Mouse (Mus musculus): ENCODE results near the gene Ttbk1. TPM values are rescaled to one million over a fixed set of nuclear protein-coding genes. Genes with fewer than 3 reads are reported as not detected.

Ttbk1 gene
- polyA plus RNA-seq, 2 experiments = 0.06 to 0.31 TPM

GRCm38 (mm10) chr17:46477286-46477685 lies 10.2 kb downstream of the Ttbk1 start:
- 88% methylated on average over 15 of the region's 15 CpGs for WGBS

GRCm38 (mm10) chr17:46476601-46477000 lies 10.9 kb downstream of the Ttbk1 start:
- Histone ChIP-seq H3K9ac (ENCODE audit: low read depth, low read length, severe bottlenecking) (no peak overlapping the region), H3K36me3 (ENCODE audit: control insufficient read depth, insufficient read depth, low read length) (no peaks in the 10 kb centered on the region), H3K4me2 (replicated peaks; ENCODE audit: low read depth, low read length, severe bottlenecking) (no peak overlapping the region), H3K4me1 (ENCODE audit: control insufficient read depth, insufficient read depth, low read length) (no peaks in the 10 kb centered on the region), H3K27me3 (ENCODE audit: control insufficient read depth, insufficient read depth, low read length) (no peaks in the 10 kb centered on the region; the same call in 1 of the 2 replicates), H3K27ac (replicated peaks; ENCODE audit: low read depth, low read length) (no peak overlapping the region), H3K4me3 (replicated peaks; ENCODE audit: low read length) (no peak overlapping the region), H3K9me3 (ENCODE audit: control insufficient read depth, low read length) (no peaks in the 10 kb centered on the region)
- DNase-seq (ENCODE audit: low spot score) (no peak), ATAC-seq (ENCODE audit: low FRiP score, low read depth) (no peak)
- WGBS = 57% methylated on average over 8 of the region's 8 CpGs
- TF ChIP-seq POLR2A (IDR thresholded peaks at IDR 0.05; ENCODE audit: borderline replicate concordance, extremely low read depth, insufficient read depth, insufficient read length) = no peak

More at GRCm38 (mm10) chr17:46477286-46477685, 10.2 kb downstream of the Ttbk1 start:
- H3K36me3 ChIP-seq (ENCODE audit: control insufficient read depth, insufficient read depth, low read length) = no peaks in the 10 kb centered on the region
- H3K4me2 ChIP-seq (replicated peaks; ENCODE audit: low read depth, low read length, severe bottlenecking) = no peak overlapping the region
- H3K4me1 ChIP-seq (ENCODE audit: control insufficient read depth, insufficient read depth, low read length) = no peaks in the 10 kb centered on the region
- no peaks in the 10 kb centered on the region; the same call in 1 of the 2 replicates for H3K27me3 ChIP-seq (ENCODE audit: control insufficient read depth, insufficient read depth, low read length)
- ATAC-seq (ENCODE audit: low FRiP score, low read depth) (no peak), DNase-seq (ENCODE audit: low spot score) (no peak)
- H3K4me3 ChIP-seq (replicated peaks; ENCODE audit: low read length) = no peak overlapping the region
- H3K9me3 ChIP-seq (ENCODE audit: control insufficient read depth, low read length) = no peaks in the 10 kb centered on the region
- no peak overlapping the region for H3K27ac ChIP-seq (replicated peaks; ENCODE audit: low read depth, low read length)
- no peak overlapping the region for H3K9ac ChIP-seq (ENCODE audit: low read depth, low read length, severe bottlenecking)
- no peak for TF ChIP-seq POLR2A (IDR thresholded peaks at IDR 0.05; ENCODE audit: borderline replicate concordance, extremely low read depth, insufficient read depth, insufficient read length)

- WGBS = 78% methylated on average over 9 of the region's 9 CpGs
- no peak for DNase-seq (ENCODE audit: low spot score)
- TF ChIP-seq POLR2A (IDR thresholded peaks at IDR 0.05; ENCODE audit: borderline replicate concordance, extremely low read depth, insufficient read depth, insufficient read length) = no peak
These were observed 19.6 kb downstream of the Ttbk1 start for GRCm38 (mm10) chr17:46467830-46468229.

DNA sequence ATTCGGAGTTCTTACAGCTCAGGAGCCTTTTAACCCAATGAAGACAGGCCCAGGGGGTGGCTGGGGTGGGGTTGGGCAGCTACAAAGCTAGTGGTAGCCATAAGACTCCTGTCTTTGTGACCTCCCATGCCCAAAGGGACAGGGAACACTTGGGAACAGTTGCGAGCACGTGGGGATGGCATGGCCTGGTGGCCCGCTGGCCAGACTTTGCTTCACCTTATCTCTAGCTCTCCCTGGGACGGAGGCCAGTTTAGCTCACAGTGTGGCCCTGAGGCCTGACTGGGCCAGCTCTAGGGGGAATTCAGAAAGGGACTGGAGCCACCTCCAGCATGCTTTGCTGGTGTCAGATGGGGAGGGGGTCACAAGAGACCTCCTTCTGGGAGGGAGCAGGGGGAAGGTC lies 25.2 kb downstream of the Ttbk1 start:
- H3K9me3 ChIP-seq (ENCODE audit: control insufficient read depth, low read length) = no peaks in the 10 kb centered on the region
- peaks cover 4% of the 10 kb centered on the region; the same call in 1 of the 2 replicates for H3K4me1 ChIP-seq (ENCODE audit: control insufficient read depth, insufficient read depth, low read length)
- WGBS = 83% methylated on average over 5 of the region's 5 CpGs
- H3K9ac ChIP-seq (ENCODE audit: low read depth, low read length, severe bottlenecking) = no peak overlapping the region
- no peak for TF ChIP-seq POLR2A (IDR thresholded peaks at IDR 0.05; ENCODE audit: borderline replicate concordance, extremely low read depth, insufficient read depth, insufficient read length)
- DNase-seq (ENCODE audit: low spot score) (no peak), ATAC-seq (ENCODE audit: low FRiP score, low read depth) (no peak)
- H3K36me3 ChIP-seq (ENCODE audit: control insufficient read depth, insufficient read depth, low read length) = no peaks in the 10 kb centered on the region
- no peak overlapping the region for H3K4me2 ChIP-seq (replicated peaks; ENCODE audit: low read depth, low read length, severe bottlenecking)
- no peak overlapping the region for H3K27ac ChIP-seq (replicated peaks; ENCODE audit: low read depth, low read length)
- no peak overlapping the region for H3K4me3 ChIP-seq (replicated peaks; ENCODE audit: low read length)
- peaks cover 45% of the 10 kb centered on the region for H3K27me3 ChIP-seq (ENCODE audit: control insufficient read depth, insufficient read depth, low read length)

More at GRCm38 (mm10) chr17:46467830-46468229, 19.6 kb downstream of the Ttbk1 start:
- H3K9ac ChIP-seq (ENCODE audit: low read depth, low read length, severe bottlenecking) = no peak overlapping the region
- no peak overlapping the region for H3K4me2 ChIP-seq (replicated peaks; ENCODE audit: low read depth, low read length, severe bottlenecking)
- ATAC-seq (ENCODE audit: low FRiP score, low read depth) = no peak
- no peaks in the 10 kb centered on the region for H3K4me1 ChIP-seq (ENCODE audit: control insufficient read depth, insufficient read depth, low read length)
- H3K27ac ChIP-seq (replicated peaks; ENCODE audit: low read depth, low read length) = no peak overlapping the region
- H3K9me3 ChIP-seq (ENCODE audit: control insufficient read depth, low read length) = no peaks in the 10 kb centered on the region
- no peaks in the 10 kb centered on the region for H3K36me3 ChIP-seq (ENCODE audit: control insufficient read depth, insufficient read depth, low read length)
- no peak overlapping the region for H3K4me3 ChIP-seq (replicated peaks; ENCODE audit: low read length)
- H3K27me3 ChIP-seq (ENCODE audit: control insufficient read depth, insufficient read depth, low read length) = no peaks in the 10 kb centered on the region

- H3K27ac ChIP-seq (replicated peaks; ENCODE audit: low read depth, low read length) = no peak overlapping the region
- no peaks in the 10 kb centered on the region for H3K9me3 ChIP-seq (ENCODE audit: control insufficient read depth, low read length)
- 9% methylated on average over 8 of the region's 8 CpGs for WGBS
- ATAC-seq (ENCODE audit: low FRiP score, low read depth) (no peak), DNase-seq (ENCODE audit: low spot score) (no peak)
- no peak for TF ChIP-seq POLR2A (IDR thresholded peaks at IDR 0.05; ENCODE audit: borderline replicate concordance, extremely low read depth, insufficient read depth, insufficient read length)
- peak overlapping the region; percentile 54 for H3K4me2 ChIP-seq (replicated peaks; ENCODE audit: low read depth, low read length, severe bottlenecking)
- peaks cover 51% of the 10 kb centered on the region for H3K27me3 ChIP-seq (ENCODE audit: control insufficient read depth, insufficient read depth, low read length)
- peaks cover 4% of the 10 kb centered on the region; the same call in 1 of the 2 replicates for H3K4me1 ChIP-seq (ENCODE audit: control insufficient read depth, insufficient read depth, low read length)
- no peaks in the 10 kb centered on the region for H3K36me3 ChIP-seq (ENCODE audit: control insufficient read depth, insufficient read depth, low read length)
- peak overlapping the region; percentile 36; the same call in 1 of the 2 replicates for H3K9ac ChIP-seq (ENCODE audit: low read depth, low read length, severe bottlenecking)
- peak overlapping the region; percentile 31 for H3K4me3 ChIP-seq (replicated peaks; ENCODE audit: low read length)
These were observed 26.1 kb downstream of the Ttbk1 start for GRCm38 (mm10) chr17:46461347-46461746.

Data from limb, embryonic 14.5 days (tissue).